8 mouse cellular contexts compared by ENCODE assay signal in genomic region chr11:95834143-95834667, GRCm38 (mm10). TPM values are rescaled to one million over a fixed set of nuclear protein-coding genes. Genes with fewer than 3 reads are reported as not detected.
A peak's percentile ranks its signal among the peaks of the same experiment; 100 is the strongest.
DNase-seq lines count a peak whose midpoint lies in the region; ATAC-seq and TF ChIP-seq lines count a peak whose summit lies in the region.

No protein-coding gene starts in this region.

- TF ChIP-seq CTCF in bone marrow macrophage, adult 2 months (IDR thresholded peaks at IDR 0.05; ENCODE audit: low read depth, low read length), result no peak

- peaks cover 89% of the 10 kb centered on the region for H3K27me3 ChIP-seq in hindbrain, embryonic 13.5 days
- H3K27me3 ChIP-seq in liver, embryonic 16.5 days (ENCODE audit: control insufficient read depth, insufficient read depth, low read depth, low read length), result peaks cover 54% of the 10 kb centered on the region

- ATAC-seq in hindbrain, embryonic 13.5 days (ENCODE audit: low FRiP score), result no peak
- ATAC-seq in liver, embryonic 16.5 days (ENCODE audit: low read depth), result peak; percentile 49
- no peak for ATAC-seq in erythroid progenitor cell, adult 5-6 weeks (replicated peaks; ENCODE audit: low FRiP score, poor library complexity, severe bottlenecking)

- H3K27ac ChIP-seq in bone marrow macrophage, adult 2 months (ENCODE audit: insufficient read depth, low read depth, low read length), result peak overlapping the region; percentile 87
- no peak overlapping the region for H3K27ac ChIP-seq in hindbrain, embryonic 13.5 days
- peak overlapping the region; percentile 47; the same call in 1 of the 2 replicates for H3K27ac ChIP-seq in liver, embryonic 16.5 days (ENCODE audit: low read length)

- H3K9ac ChIP-seq in hindbrain, embryonic 13.5 days, result no peak overlapping the region
- no peak overlapping the region for H3K9ac ChIP-seq in liver, embryonic 16.5 days (ENCODE audit: low read depth, low read length)

- H3K36me3 ChIP-seq in hindbrain, embryonic 13.5 days, result no peaks in the 10 kb centered on the region
- H3K36me3 ChIP-seq in liver, embryonic 16.5 days (ENCODE audit: control insufficient read depth, insufficient read depth), result no peaks in the 10 kb centered on the region

- WGBS in hindbrain, embryonic 13.5 days, result 8% methylated on average over 22 of the region's 22 CpGs
- 2% methylated on average over 22 of the region's 22 CpGs for WGBS in liver, embryonic 16.5 days (ENCODE audit: insufficient replicate concordance)

- no peak for TF ChIP-seq POLR2A in bone marrow macrophage, adult 2 months (IDR thresholded peaks at IDR 0.05; ENCODE audit: borderline replicate concordance, low read depth, low read length)

- no peaks in the 10 kb centered on the region for H3K9me3 ChIP-seq in hindbrain, embryonic 13.5 days
- H3K9me3 ChIP-seq in liver, embryonic 16.5 days (replicated peaks; ENCODE audit: control insufficient read depth, low read length), result no peaks in the 10 kb centered on the region

- peak; percentile 55 to 60 for DNase-seq in left cerebral cortex, postnatal 14 days (ENCODE audit: low spot score in 2 of 2)
- no peak for DNase-seq in left cerebral cortex, adult 18-20 months (ENCODE audit: low spot score in 2 of 2)
- DNase-seq in spleen, adult 18-20 months, result peak; percentile 75 to 76
- DNase-seq in urinary bladder, adult 18-20 months (ENCODE audit: low spot score in 2 of 2), result no peak

- H3K4me3 ChIP-seq in bone marrow macrophage, adult 2 months (ENCODE audit: insufficient read depth, low read length), result peak overlapping the region; percentile 17; the same call in 1 of the 2 replicates
- no peak overlapping the region for H3K4me3 ChIP-seq in hindbrain, embryonic 13.5 days
- H3K4me3 ChIP-seq in liver, embryonic 16.5 days (ENCODE audit: low read depth, low read length), result no peak overlapping the region; the same call in 1 of the 2 replicates

- 0 out of 2 replicates have a peak overlapping the region, but pooled peaks have one; percentile 2 for H3K4me2 ChIP-seq in hindbrain, embryonic 13.5 days
- H3K4me2 ChIP-seq in liver, embryonic 16.5 days (ENCODE audit: low read depth, low read length), result peak overlapping the region; percentile 47

- intact Hi-C loops in left cerebral cortex, postnatal 14 days (cut with DNase I), result no loop called here

- H3K4me1 ChIP-seq in bone marrow macrophage, adult 2 months (ENCODE audit: control insufficient read depth, insufficient read depth, low read length), result peaks cover 47% of the 10 kb centered on the region
- H3K4me1 ChIP-seq in hindbrain, embryonic 13.5 days (replicated peaks), result peaks cover 46% of the 10 kb centered on the region
- peaks cover 43% of the 10 kb centered on the region for H3K4me1 ChIP-seq in liver, embryonic 16.5 days (ENCODE audit: control insufficient read depth, low read depth, low read length)

RNA-seq across cellular contexts. Expression of gene Gngt2, which starts 2.8 kb away (rescaled TPM):
- total RNA-seq in left cerebral cortex, postnatal 14 days (2021), result 1 to 10 TPM; 2.5 to 3.2 TPM
- total RNA-seq in left cerebral cortex, adult 18-20 months (2021), result 1 to 10 TPM; 2.8 to 4.5 TPM
- 167 and 176 TPM in 2 replicates for polyA plus RNA-seq in bone marrow macrophage, adult 2 months (2012; ENCODE audit: insufficient read depth, insufficient read length, missing spikeins)
- polyA plus RNA-seq in hindbrain, embryonic 13.5 days (2015; fragmentation: Nextera tagmentation; extraction: Ambion mirVana), result 4.1 and 4.8 TPM in 2 replicates
- 21.1 and 23.2 TPM in 2 replicates for polyA plus RNA-seq in liver, embryonic 16.5 days (2015; fragmentation: Nextera tagmentation; extraction: Ambion mirVana)
- total RNA-seq in erythroid progenitor cell, adult 5-6 weeks (2015; ENCODE audit: low replicate concordance), result 26.3 and 28.1 TPM in 2 replicates
- 14.6 and 20.5 TPM in 2 replicates for total RNA-seq in erythroid progenitor cell, adult 5-6 weeks (2017; ENCODE audit: low replicate concordance)

RNA-seq across cellular contexts. Expression of gene Abi3, which starts 8.1 kb away (rescaled TPM):
- total RNA-seq in left cerebral cortex, postnatal 14 days (2021), result 1 to 10 TPM; 4.8 to 6.3 TPM
- total RNA-seq in left cerebral cortex, adult 18-20 months (2021), result 1 to 10 TPM; 7.3 to 8.0 TPM
- polyA plus RNA-seq in bone marrow macrophage, adult 2 months (2012; ENCODE audit: insufficient read depth, insufficient read length, missing spikeins), result 51.7 and 60.6 TPM in 2 replicates
- polyA plus RNA-seq in hindbrain, embryonic 13.5 days (2015; fragmentation: Nextera tagmentation; extraction: Ambion mirVana), result 2.1 and 2.4 TPM in 2 replicates
- 5.3 and 7.6 TPM in 2 replicates for polyA plus RNA-seq in liver, embryonic 16.5 days (2015; fragmentation: Nextera tagmentation; extraction: Ambion mirVana)
- total RNA-seq in erythroid progenitor cell, adult 5-6 weeks (2015; ENCODE audit: low replicate concordance), result 2.1 and 4.7 TPM in 2 replicates
- 2.3 and 16.0 TPM in 2 replicates for total RNA-seq in erythroid progenitor cell, adult 5-6 weeks (2017; ENCODE audit: low replicate concordance)

RNA-seq across cellular contexts. Expression of gene Phospho1, which starts 9.9 kb away (rescaled TPM):
- total RNA-seq in left cerebral cortex, postnatal 14 days (2021), result 10 to 100 TPM; 34.7 to 35.2 TPM
- total RNA-seq in left cerebral cortex, adult 18-20 months (2021), result 10 to 100 TPM; 65.2 to 87.4 TPM
- 7.4 and 9.4 TPM in 2 replicates for polyA plus RNA-seq in bone marrow macrophage, adult 2 months (2012; ENCODE audit: insufficient read depth, insufficient read length, missing spikeins)
- polyA plus RNA-seq in hindbrain, embryonic 13.5 days (2015; fragmentation: Nextera tagmentation; extraction: Ambion mirVana), result 0.39 TPM in 1 of 2 replicates, not detected in the other
- 6.5 and 7.7 TPM in 2 replicates for polyA plus RNA-seq in liver, embryonic 16.5 days (2015; fragmentation: Nextera tagmentation; extraction: Ambion mirVana)
- total RNA-seq in erythroid progenitor cell, adult 5-6 weeks (2015; ENCODE audit: low replicate concordance), result 10.1 and 12.6 TPM in 2 replicates
- total RNA-seq in erythroid progenitor cell, adult 5-6 weeks (2017; ENCODE audit: low replicate concordance), result 18.6 TPM in 1 of 2 replicates, not detected in the other

Comparison
In these comparisons a context has a peak if more than half of its experiments do, and no peak if none do; other contexts are left out.
1. DNase-seq: peak in left cerebral cortex, postnatal 14 days (2 of 2) and spleen, adult 18-20 months (2 of 2); none in left cerebral cortex, adult 18-20 months (0 of 2) and urinary bladder, adult 18-20 months (0 of 2).